Mouse (Mus musculus): Measurements from ENCODE around the gene Litaf. TPM values are rescaled to one million over a fixed set of nuclear protein-coding genes. Genes with fewer than 3 reads are reported as not detected.
"Not testable (repeated sequence)": the region's sequence is repeated elsewhere in the genome, so short reads cannot be mapped to it uniquely, and the experiment has no call there.

Litaf gene
- total RNA-seq, 1 experiment from 2014 or later, result 36.9 TPM

DNA sequence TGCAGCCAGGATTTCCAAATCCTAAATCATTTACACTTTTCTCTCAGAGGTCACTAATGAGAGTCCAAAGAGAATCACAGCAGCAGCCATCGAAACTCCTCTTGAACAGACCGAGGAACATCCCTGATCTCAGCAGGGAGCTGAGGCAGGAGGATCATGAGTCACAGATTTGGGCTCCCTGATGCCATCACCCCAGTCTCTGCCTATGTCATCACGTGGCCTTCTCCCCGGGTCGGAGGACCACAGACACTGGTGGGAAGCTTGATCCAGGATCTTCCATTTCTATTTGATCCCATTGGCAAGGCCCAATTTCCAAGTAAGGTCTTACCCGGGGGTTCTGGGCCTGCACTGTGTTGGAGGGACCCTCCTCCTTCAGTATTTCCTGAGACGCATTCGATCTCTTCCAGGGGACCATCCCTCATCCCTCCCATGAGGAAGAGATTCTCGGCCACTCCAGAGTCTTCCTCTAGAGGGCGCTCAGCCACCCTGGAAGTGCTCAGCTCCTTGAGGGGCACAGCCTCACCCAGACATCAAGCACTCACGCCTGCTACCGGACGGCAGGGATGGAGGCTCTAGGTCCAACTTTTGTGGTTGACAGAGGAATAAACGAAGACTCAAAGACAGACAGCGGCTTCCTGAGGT is 30.0 kb downstream of the Litaf start:
- peak; percentile 77 to 79 for ATAC-seq (replicated peaks in 1 of 2; ENCODE audit: insufficient read depth in 1 of 2, low FRiP score in 2 of 2, low TSS enrichment in 1 of 2, low read depth in 1 of 2, poor library complexity in 2 of 2, severe bottlenecking in 2 of 2)

DNA sequence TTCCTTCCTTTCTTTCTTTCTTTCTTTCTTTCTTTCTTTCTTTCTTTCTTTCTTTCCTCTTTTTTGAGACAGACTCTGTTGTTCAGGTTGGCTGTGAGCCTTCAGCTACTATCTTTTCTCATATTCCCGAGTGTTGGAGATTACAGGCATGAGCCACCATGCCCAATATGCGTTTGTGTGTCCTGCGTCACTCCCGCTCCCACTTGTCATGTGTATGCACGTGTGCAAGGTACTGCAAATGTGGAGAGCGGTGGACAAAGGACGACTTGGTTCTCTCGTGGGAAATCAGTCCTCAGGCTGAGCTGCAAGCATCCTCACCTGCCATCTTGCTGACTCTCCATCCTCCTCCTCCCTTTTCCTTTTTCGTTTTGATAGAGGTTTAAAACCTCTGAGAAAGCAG is 30.7 kb downstream of the Litaf start:
- no peak for ATAC-seq (replicated peaks in 1 of 2; ENCODE audit: insufficient read depth in 1 of 2, low FRiP score in 2 of 2, low TSS enrichment in 1 of 2, low read depth in 1 of 2, poor library complexity in 2 of 2, severe bottlenecking in 2 of 2)

DNA sequence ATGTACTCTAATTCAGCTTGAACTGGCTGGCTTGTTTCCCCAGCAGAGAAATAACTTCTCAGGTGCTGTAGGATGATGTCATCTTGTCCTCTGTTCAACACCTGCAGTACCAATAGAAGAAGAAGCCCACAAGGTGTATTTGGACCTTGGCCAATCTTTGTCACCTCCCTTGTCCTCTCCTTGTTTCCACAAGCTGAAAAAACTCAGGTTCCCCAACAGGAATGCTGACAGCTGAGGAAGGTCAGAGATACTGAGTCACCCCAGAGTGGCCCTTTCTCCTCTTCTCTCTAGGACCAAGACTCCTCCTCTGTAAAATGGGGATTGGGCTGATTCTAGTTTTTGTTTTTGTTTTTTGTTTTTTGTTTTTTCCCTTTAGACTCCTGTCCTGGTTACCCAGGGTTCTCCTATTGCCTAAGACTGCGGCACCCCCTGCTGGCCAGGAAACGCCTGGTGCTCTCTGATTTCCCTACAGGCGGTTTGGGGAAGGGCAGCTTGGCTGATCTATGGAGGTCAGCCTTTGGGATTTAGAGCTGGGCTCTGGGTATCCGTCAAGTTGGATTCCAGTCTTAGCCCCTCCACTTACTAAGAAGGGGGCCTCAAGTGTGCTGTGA is 31.7 kb downstream of the Litaf start:
- ATAC-seq (replicated peaks in 1 of 2; ENCODE audit: insufficient read depth in 1 of 2, low FRiP score in 2 of 2, low TSS enrichment in 1 of 2, low read depth in 1 of 2, poor library complexity in 2 of 2, severe bottlenecking in 2 of 2), result peak; percentile 73 to 90

DNA sequence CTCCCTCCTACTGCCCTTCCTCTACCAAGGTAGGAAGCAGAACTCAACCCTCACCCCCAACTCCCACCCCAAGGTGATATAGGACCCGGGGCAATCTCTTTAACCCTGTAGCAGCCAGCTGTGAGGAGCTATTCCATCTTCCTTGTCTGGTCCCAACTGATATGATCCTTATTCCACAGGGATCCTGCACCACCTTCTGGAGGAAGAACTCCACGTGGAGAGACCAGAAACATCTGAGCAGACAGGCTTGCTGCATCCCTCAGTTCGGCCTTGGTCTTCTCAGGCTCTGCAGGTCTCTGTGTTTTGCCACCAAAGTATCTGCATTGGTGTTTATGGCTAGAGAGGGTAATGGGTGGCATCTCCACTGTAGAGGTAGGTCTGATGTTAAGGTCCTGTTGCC is 34.6 kb downstream of the Litaf start:
- no peak for ATAC-seq (replicated peaks in 1 of 2; ENCODE audit: insufficient read depth in 1 of 2, low FRiP score in 2 of 2, low TSS enrichment in 1 of 2, low read depth in 1 of 2, poor library complexity in 2 of 2, severe bottlenecking in 2 of 2)

DNA sequence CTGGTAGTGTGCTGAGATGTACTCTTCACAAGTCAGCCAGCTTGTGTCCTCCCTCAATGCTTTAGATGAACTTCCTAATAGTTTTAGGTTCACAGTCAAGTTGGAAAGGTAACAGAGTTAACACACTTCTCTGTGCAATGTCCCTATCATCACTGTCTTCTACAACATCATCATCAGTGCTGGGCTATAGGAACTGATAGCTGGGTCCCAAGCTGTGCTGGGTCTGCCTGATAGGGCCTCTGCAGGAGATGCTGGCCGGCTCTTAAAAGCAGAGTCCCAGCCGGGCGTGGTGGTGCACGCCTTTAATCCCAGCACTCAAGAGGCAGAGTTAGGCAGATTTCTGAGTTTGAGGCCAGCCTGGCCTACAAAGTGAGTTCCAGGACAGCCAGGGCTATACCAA is 35.1 kb downstream of the Litaf start:
- no peak for ATAC-seq (replicated peaks in 1 of 2; ENCODE audit: insufficient read depth in 1 of 2, low FRiP score in 2 of 2, low TSS enrichment in 1 of 2, low read depth in 1 of 2, poor library complexity in 2 of 2, severe bottlenecking in 2 of 2)

DNA sequence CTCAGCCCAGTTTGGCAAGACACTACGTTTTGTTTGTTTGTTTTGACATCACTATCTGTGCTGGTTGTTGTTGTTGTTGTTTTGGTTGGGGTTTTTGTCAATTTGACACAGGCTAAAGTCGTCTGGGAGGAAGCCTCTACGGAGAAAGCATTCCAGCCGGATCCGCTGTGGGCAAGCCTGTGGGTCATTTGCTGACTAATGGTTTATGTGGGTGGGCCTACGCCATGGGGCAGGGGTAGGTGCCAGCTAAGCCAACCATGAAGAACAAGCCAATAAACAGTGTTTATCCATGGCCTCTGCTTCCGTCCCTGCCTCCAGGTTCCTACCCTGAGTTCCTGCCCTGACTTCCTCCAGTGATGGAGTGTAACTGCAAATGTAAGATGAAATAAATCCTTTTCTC is 37.8 kb downstream of the Litaf start:
- no peak for ATAC-seq (replicated peaks in 1 of 2; ENCODE audit: insufficient read depth in 1 of 2, low FRiP score in 2 of 2, low TSS enrichment in 1 of 2, low read depth in 1 of 2, poor library complexity in 2 of 2, severe bottlenecking in 2 of 2)

DNA sequence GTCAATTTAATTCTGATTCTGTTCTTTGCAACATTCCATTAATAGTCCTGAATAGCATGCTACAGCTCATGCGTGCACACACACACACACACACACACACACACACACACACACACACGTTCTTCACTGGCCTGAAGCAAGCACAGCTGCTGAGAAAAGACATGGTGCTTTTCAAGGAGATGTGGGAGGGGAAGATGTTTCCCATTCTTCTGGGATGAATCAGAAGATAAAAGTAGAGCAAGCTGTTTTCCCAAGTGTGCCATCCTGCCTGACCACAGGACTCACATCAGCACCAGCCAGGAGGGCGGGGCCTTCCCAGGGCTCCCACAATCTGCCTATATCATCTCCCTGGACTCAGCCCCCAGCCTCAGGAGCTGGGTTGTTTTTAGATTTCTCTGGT is 41.1 kb downstream of the Litaf start:
- no peak for ATAC-seq (replicated peaks in 1 of 2; ENCODE audit: insufficient read depth in 1 of 2, low FRiP score in 2 of 2, low TSS enrichment in 1 of 2, low read depth in 1 of 2, poor library complexity in 2 of 2, severe bottlenecking in 2 of 2)

DNA sequence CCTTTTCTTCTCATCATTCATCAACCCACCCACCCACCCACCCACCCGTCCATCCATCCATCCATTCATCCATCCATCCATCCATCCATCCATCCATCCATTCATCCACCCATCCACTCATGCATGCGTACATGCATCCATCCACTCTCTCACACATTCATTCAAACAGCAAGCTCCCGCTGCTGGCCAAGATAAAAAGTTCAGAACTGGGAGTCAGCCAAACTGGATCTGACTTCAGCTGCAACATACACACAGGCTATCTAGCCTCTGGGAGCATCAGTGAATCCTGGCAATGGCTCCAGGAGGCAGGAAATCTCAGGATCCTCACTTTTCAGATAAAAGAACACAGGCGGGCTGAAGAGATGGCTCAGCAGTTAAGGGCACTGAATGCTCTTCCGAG is 42.3 kb downstream of the Litaf start:
- ATAC-seq (replicated peaks in 1 of 2; ENCODE audit: insufficient read depth in 1 of 2, low FRiP score in 2 of 2, low TSS enrichment in 1 of 2, low read depth in 1 of 2, poor library complexity in 2 of 2, severe bottlenecking in 2 of 2), result no peak

DNA sequence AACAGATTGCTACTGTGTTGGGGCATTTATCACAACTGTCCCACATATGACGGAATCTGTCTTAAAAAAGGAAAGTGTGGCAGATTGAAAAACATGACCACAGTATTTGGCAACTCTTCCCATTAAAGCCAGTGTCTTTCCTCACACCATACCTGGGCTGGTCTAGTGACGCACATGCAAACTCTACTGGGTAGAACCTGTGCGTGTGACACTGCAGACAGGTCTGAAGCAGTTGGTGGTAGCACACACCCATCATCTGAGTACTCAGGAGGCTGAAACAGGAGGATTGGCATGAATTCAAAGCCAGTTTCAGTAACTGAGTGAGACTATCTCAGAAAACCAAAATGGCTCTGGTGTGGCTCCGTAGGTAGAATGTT is 43.9 kb downstream of the Litaf start:
- ATAC-seq (replicated peaks in 1 of 2; ENCODE audit: insufficient read depth in 1 of 2, low FRiP score in 2 of 2, low TSS enrichment in 1 of 2, low read depth in 1 of 2, poor library complexity in 2 of 2, severe bottlenecking in 2 of 2), result peak; percentile 61 to 62; a peak in 3 of 4 replicates

DNA sequence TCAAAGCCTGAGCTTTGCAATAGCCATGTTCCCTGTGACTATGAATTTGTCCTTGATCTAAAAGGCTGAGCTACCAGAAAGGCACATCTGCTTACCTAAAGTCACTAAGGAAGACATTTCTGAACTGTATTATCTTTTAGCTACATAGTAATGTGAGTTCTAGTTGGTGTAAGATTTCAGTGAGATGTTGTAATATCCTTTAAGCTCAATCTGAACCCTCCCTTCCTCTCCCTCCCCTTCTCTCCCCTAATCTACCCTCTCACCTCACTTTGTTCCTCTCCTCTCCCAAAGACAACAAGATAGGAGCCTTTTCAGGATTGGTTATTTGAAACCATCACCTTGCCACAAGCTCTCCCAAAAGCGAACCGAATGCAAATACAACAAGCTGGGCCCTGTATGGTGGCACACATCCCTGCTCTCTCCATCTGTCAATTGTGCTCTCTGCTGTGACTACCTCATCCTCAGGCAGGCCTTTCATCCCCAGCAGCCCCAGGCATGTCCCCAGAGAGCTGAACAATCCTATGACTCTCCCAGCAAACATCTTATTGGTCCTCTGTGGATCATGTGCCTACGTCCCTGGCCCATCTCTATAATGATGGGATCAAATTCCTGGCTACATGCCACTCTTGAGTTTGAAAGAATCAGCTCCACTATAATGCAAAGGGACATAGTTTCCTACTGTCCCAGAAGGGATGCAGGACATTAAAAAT is 44.4 kb downstream of the Litaf start:
- ATAC-seq (replicated peaks in 1 of 2; ENCODE audit: insufficient read depth in 1 of 2, low FRiP score in 2 of 2, low TSS enrichment in 1 of 2, low read depth in 1 of 2, poor library complexity in 2 of 2, severe bottlenecking in 2 of 2), result no peak; a peak in 1 of 4 replicates

DNA sequence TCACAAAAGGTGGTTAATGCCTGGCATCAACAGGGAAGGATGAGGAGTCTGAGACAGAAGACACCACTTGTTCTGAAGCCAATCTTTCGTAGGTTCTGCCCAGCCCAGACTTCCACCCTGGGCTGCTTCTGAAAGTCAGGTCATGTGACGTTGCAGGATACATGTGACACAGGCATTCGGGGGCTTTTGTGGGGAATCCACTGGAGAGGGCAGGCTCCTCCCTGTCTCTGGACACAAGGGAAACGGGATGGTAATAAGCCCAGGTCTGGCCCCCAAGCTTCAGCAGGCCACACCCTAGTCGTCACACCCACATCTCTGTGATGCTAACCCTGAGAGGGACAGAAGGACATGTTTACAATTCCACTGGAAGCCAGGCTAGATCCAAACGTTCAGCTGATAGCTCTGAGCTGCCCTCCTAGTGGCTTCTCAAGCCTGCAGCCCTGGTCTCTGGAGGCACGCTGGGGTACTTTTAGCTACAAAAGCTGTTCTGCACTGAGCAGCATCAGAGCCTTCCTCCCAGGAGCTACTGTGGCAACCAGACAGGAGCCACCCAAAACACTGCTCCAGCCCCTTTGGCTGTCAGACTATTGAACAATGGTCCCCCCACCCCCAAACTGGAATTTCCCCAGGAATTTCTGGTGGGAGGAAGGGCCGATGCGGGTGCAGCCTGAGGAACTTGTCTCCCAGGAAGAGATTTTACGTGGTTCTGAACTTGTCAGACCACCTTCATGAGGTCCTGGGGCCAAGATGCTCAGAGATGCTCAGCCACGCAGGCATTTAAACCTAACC is 48.0 kb downstream of the Litaf start:
- no peak; a peak in 1 of 4 replicates for ATAC-seq (replicated peaks in 1 of 2; ENCODE audit: insufficient read depth in 1 of 2, low FRiP score in 2 of 2, low TSS enrichment in 1 of 2, low read depth in 1 of 2, poor library complexity in 2 of 2, severe bottlenecking in 2 of 2)

DNA sequence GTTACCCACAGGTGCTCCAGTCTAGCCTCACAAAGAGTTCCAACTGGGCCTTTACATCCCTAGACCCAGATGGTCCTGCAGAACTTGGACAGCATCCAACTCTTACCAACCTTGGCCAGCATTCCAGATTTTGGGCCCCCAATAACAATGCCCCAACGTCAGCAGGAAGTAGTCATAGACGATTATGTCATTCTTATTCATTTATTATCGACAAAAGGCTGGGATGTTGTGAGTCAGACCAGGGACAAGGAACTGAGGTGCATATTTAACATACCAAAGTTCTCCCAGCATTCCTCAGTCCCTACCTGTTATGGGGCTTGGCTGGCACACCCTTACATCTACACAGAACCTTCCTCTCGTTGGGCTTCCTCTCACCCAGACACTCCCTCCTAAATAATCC is 49.6 kb downstream of the Litaf start:
- no peak for ATAC-seq (replicated peaks in 1 of 2; ENCODE audit: insufficient read depth in 1 of 2, low FRiP score in 2 of 2, low TSS enrichment in 1 of 2, low read depth in 1 of 2, poor library complexity in 2 of 2, severe bottlenecking in 2 of 2)

DNA sequence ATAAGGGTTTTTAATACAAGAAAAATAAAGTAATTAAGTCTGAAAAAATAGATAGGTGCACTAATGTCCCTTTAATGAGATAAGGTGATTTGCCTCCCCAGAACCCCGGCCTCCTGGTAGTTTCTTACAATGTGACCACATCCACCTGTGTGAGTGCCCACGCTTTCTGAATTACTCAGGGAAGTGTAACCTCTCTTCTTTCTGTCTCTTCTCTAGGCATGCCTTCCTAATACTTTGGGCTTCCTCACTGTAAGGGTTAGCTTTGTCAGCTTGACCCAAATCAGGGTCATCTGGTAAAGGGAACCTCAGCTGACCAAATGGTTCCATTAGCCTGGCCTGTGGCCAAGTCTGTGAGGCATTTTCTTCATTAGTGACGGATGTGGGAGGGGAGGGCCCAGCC is 51.5 kb downstream of the Litaf start:
- ATAC-seq (replicated peaks in 1 of 2; ENCODE audit: insufficient read depth in 1 of 2, low FRiP score in 2 of 2, low TSS enrichment in 1 of 2, low read depth in 1 of 2, poor library complexity in 2 of 2, severe bottlenecking in 2 of 2), result no peak

DNA sequence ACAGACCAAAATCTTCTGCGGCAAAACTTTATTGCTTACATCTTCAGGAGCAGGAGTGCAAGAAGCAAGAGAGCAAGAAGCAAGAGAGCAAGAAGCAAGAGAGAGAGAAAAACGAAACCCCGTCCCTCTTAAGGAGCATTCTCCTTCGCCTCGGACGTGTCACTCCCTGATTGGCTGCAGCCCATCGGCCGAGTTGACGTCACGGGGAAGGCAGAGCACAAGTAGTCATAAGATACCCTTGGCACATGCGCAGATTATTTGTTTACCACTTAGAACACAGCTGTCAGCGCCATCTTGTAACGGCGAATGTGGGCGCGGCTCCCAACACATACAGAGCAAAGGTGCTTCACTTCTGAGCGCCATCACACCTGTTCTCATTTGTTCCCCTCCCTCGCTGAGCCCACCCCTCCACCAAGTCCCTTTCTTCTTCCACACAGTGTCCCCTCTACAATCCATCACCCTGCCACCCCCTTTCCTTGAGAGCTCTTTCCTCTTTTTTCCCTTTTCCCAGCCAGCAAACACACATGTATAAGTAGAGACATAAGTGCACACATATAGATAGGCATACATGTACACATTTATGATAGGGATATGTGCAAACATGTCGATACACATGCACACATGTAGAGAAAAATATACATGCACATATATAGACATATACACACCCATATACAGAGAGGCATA is 52.4 kb downstream of the Litaf start:
- not testable (repeated sequence) for ATAC-seq (replicated peaks in 1 of 2; ENCODE audit: insufficient read depth in 1 of 2, low FRiP score in 2 of 2, low TSS enrichment in 1 of 2, low read depth in 1 of 2, poor library complexity in 2 of 2, severe bottlenecking in 2 of 2)

DNA sequence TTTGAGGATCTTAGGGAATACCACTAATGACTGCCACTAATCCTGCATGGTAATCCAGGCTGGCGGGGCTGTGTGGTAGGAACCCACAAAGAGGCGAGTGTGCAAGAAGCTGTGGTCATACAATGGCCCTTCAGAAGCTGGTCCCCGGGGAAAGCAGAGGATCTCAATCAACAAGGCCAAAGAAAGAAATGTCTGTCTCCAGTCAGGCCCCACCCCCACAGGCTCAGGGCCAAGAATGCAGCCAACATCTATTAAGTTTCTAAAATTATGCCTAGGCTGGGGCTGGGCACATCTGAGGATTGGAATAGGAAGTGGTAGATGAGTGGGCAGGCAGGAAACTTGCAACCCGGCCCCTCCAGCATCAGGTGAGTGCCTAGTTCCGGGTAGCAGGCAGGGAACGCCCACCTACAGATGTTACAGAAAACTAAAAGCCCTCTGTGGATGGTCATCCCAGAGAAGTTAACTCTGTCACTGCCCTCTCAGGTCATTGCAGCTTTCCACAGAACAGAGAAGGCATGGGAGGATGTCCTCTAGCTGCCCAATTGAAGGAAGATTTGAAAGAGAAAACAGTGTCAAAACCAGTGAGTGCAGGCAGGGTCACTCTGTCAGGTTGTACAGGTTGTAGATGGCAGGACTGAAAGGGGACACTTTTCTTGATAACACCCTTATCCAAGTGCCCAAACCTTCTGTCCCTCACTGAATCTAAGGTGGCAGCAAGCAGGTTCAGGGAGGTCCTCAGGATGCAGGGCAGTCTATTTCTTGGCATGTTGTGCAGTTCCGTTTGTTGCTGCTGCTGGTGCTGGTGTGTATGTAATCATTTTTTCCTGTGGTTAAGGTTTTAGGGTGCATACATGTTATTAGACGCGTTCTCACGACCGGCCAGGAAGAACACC is 53.1 kb downstream of the Litaf start:
- peak; percentile 65 to 66 for ATAC-seq (replicated peaks in 1 of 2; ENCODE audit: insufficient read depth in 1 of 2, low FRiP score in 2 of 2, low TSS enrichment in 1 of 2, low read depth in 1 of 2, poor library complexity in 2 of 2, severe bottlenecking in 2 of 2)

DNA sequence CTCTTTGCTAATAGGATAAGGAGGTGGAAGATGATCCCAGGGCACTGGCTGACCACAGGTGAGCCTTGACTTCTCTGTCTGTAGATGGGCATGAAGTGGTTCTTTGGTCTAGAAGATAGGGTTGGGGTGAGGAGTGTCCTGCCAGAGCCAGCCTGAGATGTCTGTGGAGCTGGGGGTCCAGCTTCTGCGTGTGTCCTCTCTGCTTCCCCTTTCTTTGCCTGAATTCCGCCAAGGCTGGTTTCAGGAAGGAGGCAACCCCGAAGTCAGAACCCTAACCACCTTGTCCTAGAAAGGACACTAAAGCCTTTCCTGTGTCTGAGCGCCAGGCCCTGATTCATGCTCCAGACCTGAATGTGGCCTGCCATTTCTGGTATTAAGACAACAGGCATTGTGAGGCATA is 54.0 kb downstream of the Litaf start:
- ATAC-seq (replicated peaks in 1 of 2; ENCODE audit: insufficient read depth in 1 of 2, low FRiP score in 2 of 2, low TSS enrichment in 1 of 2, low read depth in 1 of 2, poor library complexity in 2 of 2, severe bottlenecking in 2 of 2), result peak in 1 of 2 experiments; percentile 46; a peak in 1 of 4 replicates

DNA sequence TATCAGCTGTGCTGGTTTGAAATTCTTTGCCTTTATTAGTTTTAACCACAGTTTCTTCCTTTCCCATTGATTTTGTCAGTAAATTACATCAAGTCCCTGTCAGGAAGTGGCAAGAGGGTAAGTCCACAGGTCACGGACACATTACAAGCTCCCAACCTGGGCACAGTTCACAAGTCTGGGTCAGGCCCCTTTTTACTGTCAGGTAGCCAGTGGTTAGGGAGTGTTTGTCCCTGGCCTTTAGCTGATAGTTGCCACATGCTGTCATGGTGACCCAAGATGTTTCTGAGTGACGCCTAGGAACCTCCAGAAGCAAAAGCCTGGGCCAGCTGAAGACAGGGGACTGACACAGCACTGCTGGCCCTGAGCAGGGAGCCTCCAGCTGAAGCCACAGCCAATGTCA is 54.8 kb downstream of the Litaf start:
- no peak for ATAC-seq (replicated peaks in 1 of 2; ENCODE audit: insufficient read depth in 1 of 2, low FRiP score in 2 of 2, low TSS enrichment in 1 of 2, low read depth in 1 of 2, poor library complexity in 2 of 2, severe bottlenecking in 2 of 2)
